Comparison of ENCODE assay signal across 15 mouse cellular contexts in genomic region chr17:7025257-7025656, GRCm38 (mm10). TPM values are rescaled to one million over a fixed set of nuclear protein-coding genes. Genes with fewer than 3 reads are reported as not detected.
A peak's percentile ranks its signal among the peaks of the same experiment; 100 is the strongest.
DNase-seq lines count a peak whose midpoint lies in the region; ATAC-seq and TF ChIP-seq lines count a peak whose summit lies in the region.
"Not testable (repeated sequence)": the region's sequence is repeated elsewhere in the genome, so short reads cannot be mapped to it uniquely, and the experiment has no call there.
"Had no signal": no experiment of that assay in that cellular context is flagged by ENCODE, and none has a peak within 500 bp of the region (broad histone marks: within the 10 kb centered on the region; RNA-seq: fewer than 3 reads in every experiment).

Gene Gm1604a, plus strand, starts transcription at chr17:7025568.

- H3K9me3 ChIP-seq in forebrain, embryonic 13.5 days (replicated peaks); intestine, embryonic 15.5 days; midbrain, embryonic 15.5 days: not testable (repeated sequence)

- DNase-seq in cerebellum, postnatal 10 days: peak; percentile 21 to 29
- peak; percentile 10 for DNase-seq in gastrocnemius, adult 2 months
- peak; percentile 23 to 26 for DNase-seq in layer of hippocampus, postnatal 10 days (ENCODE audit: low spot score in 2 of 2)
- DNase-seq in left cerebral cortex, postnatal 36 days (ENCODE audit: low spot score in 2 of 2): peak; percentile 23 to 40
- peak; percentile 51 for DNase-seq in right cerebral cortex, adult 18-20 months

- ATAC-seq in forebrain, embryonic 13.5 days: peak; percentile 91
- 0 out of 2 replicates have a peak, but pooled peaks have one; percentile 28 for ATAC-seq in intestine, embryonic 15.5 days
- ATAC-seq in midbrain, embryonic 15.5 days (replicated peaks): peak; percentile 88

- not testable (repeated sequence) for TF ChIP-seq CTCF in gastrocnemius, adult 2 months (IDR thresholded peaks at IDR 0.05)

- intact Hi-C loops in gastrocnemius, adult 2 months (cut with DNase I); left cerebral cortex, postnatal 36 days (cut with DNase I): not testable (repeated sequence)

- not testable (repeated sequence) for H3K4me1 ChIP-seq in forebrain, embryonic 13.5 days; intestine, embryonic 15.5 days (replicated peaks); midbrain, embryonic 15.5 days

- H3K9ac ChIP-seq in forebrain, embryonic 13.5 days; intestine, embryonic 15.5 days; midbrain, embryonic 15.5 days: not testable (repeated sequence)

- H3K4me3 ChIP-seq in forebrain, embryonic 13.5 days; intestine, embryonic 15.5 days (replicated peaks); midbrain, embryonic 15.5 days: not testable (repeated sequence)
- H3K4me3 ChIP-seq in gastrocnemius, adult 2 months: peak within 1 kb of the TSS; percentile 50

- H3K36me3 ChIP-seq in forebrain, embryonic 13.5 days (ENCODE audit: poor library complexity, severe bottlenecking); intestine, embryonic 15.5 days; midbrain, embryonic 15.5 days (replicated peaks): not testable (repeated sequence)

- H3K27ac ChIP-seq in forebrain, embryonic 13.5 days; gastrocnemius, adult 2 months; intestine, embryonic 15.5 days; midbrain, embryonic 15.5 days: not testable (repeated sequence)

- WGBS in forebrain, embryonic 13.5 days: 0% methylated on average over 7 of the region's 14 CpGs
- 13% methylated on average over 9 of the region's 14 CpGs for WGBS in intestine, embryonic 15.5 days
- WGBS in midbrain, embryonic 15.5 days: 2% methylated on average over 6 of the region's 14 CpGs

- H3K4me2 ChIP-seq in forebrain, embryonic 13.5 days: peak within 1 kb of the TSS; percentile 29; the same call in 1 of the 2 replicates
- not testable (repeated sequence) for H3K4me2 ChIP-seq in intestine, embryonic 15.5 days (replicated peaks)
- H3K4me2 ChIP-seq in midbrain, embryonic 15.5 days: peak within 1 kb of the TSS; percentile 24; the same call in 1 of the 2 replicates

- not testable (repeated sequence) for H3K27me3 ChIP-seq in forebrain, embryonic 13.5 days; intestine, embryonic 15.5 days (replicated peaks); midbrain, embryonic 15.5 days (replicated peaks)

RNA-seq across cellular contexts. Expression of gene Gm1604a, which starts in this region (rescaled TPM):
- 0.26 and 0.47 TPM in 2 replicates for polyA plus RNA-seq in forebrain, embryonic 13.5 days (2015; fragmentation: Nextera tagmentation; extraction: Ambion mirVana)
- not detected for total RNA-seq in gastrocnemius, adult 2 months (2021)
- not detected in 2 replicates for polyA plus RNA-seq in intestine, embryonic 15.5 days (2015; fragmentation: Nextera tagmentation; extraction: Ambion mirVana)
- total RNA-seq in layer of hippocampus, postnatal 10 days (2021): 1 to 10 TPM; 1.2 TPM
- 1 to 10 TPM in 1 of 2 experiments, under 1 TPM in 1; 0.86 to 2.5 TPM for total RNA-seq in left cerebral cortex, postnatal 36 days (2021)
- polyA plus RNA-seq in midbrain, embryonic 15.5 days (2015; fragmentation: Nextera tagmentation; extraction: Ambion mirVana): 0.26 and 0.57 TPM in 2 replicates
- total RNA-seq: adrenal gland, postnatal 14 days; gastrocnemius, postnatal 14 days; heart, postnatal 10 days had no signal
- polyA plus RNA-seq: inflammation-experienced regulatory T-cells, adult 6 months; liver, embryonic 13.5 days; lung, embryonic 16.5 days; stomach, embryonic 14.5 days had no signal

Comparison
In these comparisons a context has a peak if more than half of its experiments do, and no peak if none do; other contexts are left out.
1. Peak in ATAC-seq and H3K4me2 ChIP-seq in forebrain, embryonic 13.5 days; RNA of the gene not detected or under 1 TPM.
2. Peak in DNase-seq and H3K4me3 ChIP-seq in gastrocnemius, adult 2 months; RNA of the gene not detected or under 1 TPM.
3. Peak in ATAC-seq in intestine, embryonic 15.5 days; RNA of the gene not detected or under 1 TPM.
4. Peak in ATAC-seq and H3K4me2 ChIP-seq in midbrain, embryonic 15.5 days; RNA of the gene not detected or under 1 TPM.
5. ATAC-seq: peak in every context shown above with its lines; median percentile 91 in forebrain, embryonic 13.5 days; 88 in midbrain, embryonic 15.5 days; 28 in intestine, embryonic 15.5 days.